Mouse (Mus musculus): ENCODE measurements around the gene Upp2. TPM values are rescaled to one million over a fixed set of nuclear protein-coding genes. Genes with fewer than 3 reads are reported as not detected.

Gene Upp2
- total RNA-seq, 1 experiment from 2014 or later = 2.3 TPM

- ATAC-seq (replicated peaks; ENCODE audit: insufficient number of reproducible peaks, low FRiP score, low TSS enrichment, poor library complexity, severe bottlenecking) = no peak
Observed at GRCm38 (mm10) chr2:58597556-58597955, 30.5 kb downstream of the Upp2 start.

DNA sequence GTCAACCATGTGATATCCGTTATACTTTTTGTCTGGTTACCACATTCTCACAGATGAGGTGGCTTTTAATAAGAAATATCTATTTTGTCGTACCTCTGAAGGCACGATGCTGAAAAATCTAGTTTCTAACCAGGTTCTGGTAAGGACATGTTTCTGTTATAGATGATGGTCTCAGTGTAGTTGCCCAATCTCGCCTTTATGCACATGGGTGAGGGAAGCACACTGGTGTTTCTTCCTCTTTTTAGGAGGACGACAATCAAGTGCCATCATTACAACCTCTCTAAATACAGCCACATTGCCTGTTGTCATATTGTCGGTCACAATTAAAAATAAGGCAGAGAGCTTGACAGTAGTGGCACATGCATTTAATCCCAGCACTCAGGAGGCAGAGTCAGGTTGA is 32.5 kb downstream of the Upp2 start:
- no peak for ATAC-seq (replicated peaks; ENCODE audit: insufficient number of reproducible peaks, low FRiP score, low TSS enrichment, poor library complexity, severe bottlenecking)

DNA sequence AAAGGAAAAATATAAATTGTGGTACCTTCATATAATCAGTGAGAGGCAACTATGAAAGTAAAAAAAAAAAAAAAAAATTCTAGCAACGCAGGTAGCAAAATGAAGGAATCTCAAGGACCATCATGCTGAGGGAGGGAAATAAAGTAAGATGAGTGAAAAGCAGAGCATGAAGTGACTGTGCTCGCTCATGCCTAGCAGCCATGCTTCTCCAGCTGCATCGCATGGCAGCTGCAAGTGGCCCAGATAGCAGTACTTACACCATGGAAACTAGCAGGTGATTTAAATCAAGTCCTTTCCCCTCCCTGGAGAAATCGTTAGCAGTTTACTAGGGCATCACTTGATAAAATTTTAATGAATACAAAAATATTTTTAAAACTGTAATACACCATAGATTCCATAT is 34.3 kb downstream of the Upp2 start:
- ATAC-seq (replicated peaks; ENCODE audit: insufficient number of reproducible peaks, low FRiP score, low TSS enrichment, poor library complexity, severe bottlenecking) = no peak

DNA sequence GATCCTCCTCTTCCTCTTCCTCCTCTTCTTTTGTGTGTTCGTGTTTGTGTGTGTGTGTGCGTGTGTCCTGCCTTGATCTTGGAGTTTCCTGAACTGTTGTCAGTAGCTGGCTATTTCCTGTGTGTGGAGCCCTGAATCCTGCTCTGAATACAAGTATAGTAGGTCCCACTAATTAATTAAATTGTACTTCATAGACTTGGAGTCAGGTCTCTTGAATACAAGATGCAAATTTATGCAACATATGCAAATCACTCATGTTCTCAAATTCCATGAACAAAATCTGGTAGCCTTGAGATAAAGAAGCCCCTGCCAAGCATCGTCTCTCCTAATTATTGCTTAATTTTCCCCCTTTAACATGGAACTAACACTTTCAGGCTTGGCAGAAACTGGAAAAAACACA is 36.3 kb downstream of the Upp2 start:
- no peak for ATAC-seq (replicated peaks; ENCODE audit: insufficient number of reproducible peaks, low FRiP score, low TSS enrichment, poor library complexity, severe bottlenecking)

DNA sequence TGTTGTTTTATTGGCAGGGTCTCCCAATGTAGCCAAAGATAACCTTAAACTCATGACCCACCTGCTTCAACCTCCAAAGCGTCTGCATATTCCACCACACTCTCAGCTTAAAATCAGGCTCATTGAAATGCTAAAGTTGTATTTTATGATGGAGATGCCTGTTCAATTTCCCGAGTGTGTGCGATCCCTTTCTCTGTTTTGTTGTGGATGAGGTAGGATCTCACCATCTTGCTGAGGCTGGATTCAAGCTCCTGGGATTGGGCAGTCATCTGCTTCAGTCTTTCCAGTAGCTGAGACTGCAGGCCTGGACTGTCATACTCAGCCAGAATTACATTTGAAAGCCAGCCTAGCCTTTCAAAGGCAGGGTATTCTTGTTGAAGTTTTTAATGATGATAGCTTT is 37.7 kb downstream of the Upp2 start:
- ATAC-seq (replicated peaks; ENCODE audit: insufficient number of reproducible peaks, low FRiP score, low TSS enrichment, poor library complexity, severe bottlenecking) = no peak

- ATAC-seq (replicated peaks; ENCODE audit: insufficient number of reproducible peaks, low FRiP score, low TSS enrichment, poor library complexity, severe bottlenecking) = no peak
Observed at GRCm38 (mm10) chr2:58613720-58614119, 46.6 kb downstream of the Upp2 start.

GRCm38 (mm10) chr2:58614851-58615250 is 47.8 kb downstream of the Upp2 start:
- no peak for ATAC-seq (replicated peaks; ENCODE audit: insufficient number of reproducible peaks, low FRiP score, low TSS enrichment, poor library complexity, severe bottlenecking)

DNA sequence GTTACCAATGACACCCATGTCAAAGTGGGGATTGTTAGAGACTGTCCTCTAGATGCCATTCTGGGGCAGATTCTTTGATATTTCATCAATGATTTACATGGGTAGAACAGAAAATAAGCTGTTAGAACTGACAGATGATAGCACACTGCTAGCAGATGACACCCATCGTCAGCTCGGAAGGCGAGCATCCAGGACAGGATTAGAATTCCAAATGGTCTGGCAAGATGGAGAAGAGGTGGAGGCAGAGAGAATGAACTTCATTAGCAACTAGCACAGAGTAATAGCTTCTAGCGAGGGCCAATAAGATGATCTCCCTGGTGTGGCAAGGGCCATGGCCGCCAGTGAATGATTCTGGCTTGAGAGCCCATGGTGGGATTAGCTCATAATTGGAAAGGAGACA is 48.7 kb downstream of the Upp2 start:
- ATAC-seq (replicated peaks; ENCODE audit: insufficient number of reproducible peaks, low FRiP score, low TSS enrichment, poor library complexity, severe bottlenecking) = no peak

- ATAC-seq (replicated peaks; ENCODE audit: insufficient number of reproducible peaks, low FRiP score, low TSS enrichment, poor library complexity, severe bottlenecking) = no peak
Observed at GRCm38 (mm10) chr2:58625186-58625585, 58.1 kb downstream of the Upp2 start.

DNA sequence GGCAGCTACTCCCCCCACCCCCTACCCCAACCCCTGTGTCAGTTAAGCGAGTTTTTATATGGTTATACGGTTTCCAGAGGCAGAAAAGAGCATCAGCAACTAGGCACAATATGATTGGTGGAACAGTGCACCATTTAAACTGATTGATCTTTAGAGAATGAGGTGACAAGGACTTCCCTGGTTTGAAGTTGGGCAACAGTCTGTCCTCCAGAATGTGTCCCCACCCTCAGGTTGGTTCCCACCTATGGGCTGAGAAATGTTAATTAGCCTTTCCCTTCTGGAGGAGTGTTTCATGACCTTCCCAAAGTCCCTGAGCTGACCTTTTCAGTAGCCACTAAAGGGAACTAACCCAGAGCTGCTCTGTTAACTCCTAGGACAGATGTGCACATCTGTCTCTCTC is 58.6 kb downstream of the Upp2 start:
- ATAC-seq (replicated peaks; ENCODE audit: insufficient number of reproducible peaks, low FRiP score, low TSS enrichment, poor library complexity, severe bottlenecking) = no peak

- ATAC-seq (replicated peaks; ENCODE audit: insufficient number of reproducible peaks, low FRiP score, low TSS enrichment, poor library complexity, severe bottlenecking) = no peak
Observed at GRCm38 (mm10) chr2:58626136-58626769, 59.2 kb downstream of the Upp2 start.

DNA sequence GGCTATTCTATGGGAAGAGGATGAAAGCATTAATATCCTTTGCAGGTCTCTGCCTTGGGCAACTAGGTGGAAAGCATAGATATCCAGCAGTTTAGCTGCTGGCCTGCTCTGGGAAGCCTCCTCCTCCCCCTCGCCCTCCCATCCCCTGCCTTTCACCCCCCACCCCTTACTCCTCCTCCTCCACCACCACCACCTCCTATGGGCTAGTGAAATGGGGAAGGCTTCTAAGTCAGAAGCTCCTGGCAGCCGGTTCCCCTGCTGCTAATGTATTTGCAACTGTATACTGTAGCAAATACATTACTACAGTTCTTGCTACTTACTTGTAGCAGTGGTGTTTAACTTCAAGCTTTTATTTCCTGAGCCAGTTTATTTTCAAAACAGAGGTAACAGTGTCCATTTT is 60.9 kb downstream of the Upp2 start:
- ATAC-seq (replicated peaks; ENCODE audit: insufficient number of reproducible peaks, low FRiP score, low TSS enrichment, poor library complexity, severe bottlenecking) = no peak

- no peak for ATAC-seq (replicated peaks; ENCODE audit: insufficient number of reproducible peaks, low FRiP score, low TSS enrichment, poor library complexity, severe bottlenecking)
Observed at GRCm38 (mm10) chr2:58628993-58629392, 61.9 kb downstream of the Upp2 start.

- no peak for ATAC-seq (replicated peaks; ENCODE audit: insufficient number of reproducible peaks, low FRiP score, low TSS enrichment, poor library complexity, severe bottlenecking)
Observed at GRCm38 (mm10) chr2:58629440-58629839, 62.3 kb downstream of the Upp2 start.

DNA sequence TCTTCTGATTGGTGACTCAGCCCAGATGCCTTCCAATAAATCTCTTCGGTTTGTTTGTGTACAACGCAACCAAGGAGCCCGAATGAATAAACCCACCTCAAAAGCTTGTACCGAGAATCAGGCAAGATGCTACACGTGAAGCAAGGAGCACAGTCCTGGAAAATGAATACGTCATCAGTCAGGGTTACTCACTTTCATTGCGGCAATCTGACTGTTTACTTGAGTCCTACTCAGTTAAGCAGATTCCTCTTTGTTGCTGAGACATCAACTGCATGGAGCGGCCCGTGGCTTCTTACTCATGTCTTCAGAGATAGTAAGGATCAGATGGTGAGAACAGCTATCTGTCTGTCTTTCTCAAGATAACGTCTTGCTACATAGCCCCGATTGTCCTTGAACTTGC is 66.7 kb downstream of the Upp2 start:
- no peak for ATAC-seq (replicated peaks; ENCODE audit: insufficient number of reproducible peaks, low FRiP score, low TSS enrichment, poor library complexity, severe bottlenecking)

GRCm38 (mm10) chr2:58641761-58642555 is 74.9 kb downstream of the Upp2 start:
- ATAC-seq (replicated peaks; ENCODE audit: insufficient number of reproducible peaks, low FRiP score, low TSS enrichment, poor library complexity, severe bottlenecking) = no peak

- ATAC-seq (replicated peaks; ENCODE audit: insufficient number of reproducible peaks, low FRiP score, low TSS enrichment, poor library complexity, severe bottlenecking) = no peak
Observed at GRCm38 (mm10) chr2:58645667-58646066, 78.6 kb downstream of the Upp2 start.

- no peak for ATAC-seq (replicated peaks; ENCODE audit: insufficient number of reproducible peaks, low FRiP score, low TSS enrichment, poor library complexity, severe bottlenecking)
Observed at GRCm38 (mm10) chr2:58655169-58655568, 88.1 kb downstream of the Upp2 start.

GRCm38 (mm10) chr2:58656959-58657358 is 89.9 kb downstream of the Upp2 start:
- no peak for ATAC-seq (replicated peaks; ENCODE audit: insufficient number of reproducible peaks, low FRiP score, low TSS enrichment, poor library complexity, severe bottlenecking)

GRCm38 (mm10) chr2:58657855-58658254 is 90.8 kb downstream of the Upp2 start:
- no peak for ATAC-seq (replicated peaks; ENCODE audit: insufficient number of reproducible peaks, low FRiP score, low TSS enrichment, poor library complexity, severe bottlenecking)

All from monocyte, adult 5-6 weeks (primary cell).